Mouse (Mus musculus) olfactory bulb, adult 2 months (tissue): Measurements from ENCODE around the gene Bmpr1b.

Experiments used
- CTCF ChIP-seq: fragments of 200-500 bp; IDR thresholded peaks from 2 replicates; pipeline ENCODE4 v1.5.1; 2012; ENCODE audit warnings: low read depth, mild to moderate bottlenecking, low read length, moderate library complexity; ENCODE audit not compliant: insufficient read depth
- POLR2A ChIP-seq: fragments of 200-500 bp; IDR thresholded peaks from 2 replicates; pipeline ENCODE4 v1.6.1; 2012; ENCODE audit warnings: mild to moderate bottlenecking, low read depth, low read length, moderate library complexity; ENCODE audit not compliant: insufficient read depth

GRCm38 (mm10) chr3:141896870-141897554 lies 272.2 kb downstream of the Bmpr1b start:
- TF ChIP-seq CTCF: no peak
- TF ChIP-seq POLR2A: no peak
